Mouse (Mus musculus) ES-E14 (cell line): ENCODE measurements around the gene Gm20683. TPM values are rescaled to one million over a fixed set of nuclear protein-coding genes. Genes with fewer than 3 reads are reported as not detected.

Experiments used
- DNase-seq: peaks from one replicate; pipeline ENCODE4 v3.0.0-alpha.2; 2013; ENCODE audit warnings: low read depth, low spot score
- H3K27ac ChIP-seq: 2 replicates; pipeline ENCODE4 v1.5.1; 2012; ENCODE audit warnings: low read depth, mild to moderate bottlenecking, low read length, moderate library complexity, mixed read lengths; ENCODE audit not compliant: poor library complexity, insufficient read depth, severe bottlenecking
- H3K36me3 ChIP-seq: 2 replicates; pipeline ENCODE4 v1.6.1; 2012; ENCODE audit warnings: mild to moderate bottlenecking, low read length, moderate library complexity, mixed read lengths; ENCODE audit not compliant: control insufficient read depth, poor library complexity, insufficient read depth, severe bottlenecking
- H3K4me1 ChIP-seq, 2 experiments: fragments of 150-350 bp in 1 of 2; sonication (generic) in 1 of 2; 2 replicates each; pipeline ENCODE4 v1.6.1; 2012; ENCODE audit warnings: low read length in 2 of 2, mild to moderate bottlenecking in 1 of 2, mixed read lengths in 1 of 2; ENCODE audit not compliant: control insufficient read depth in 2 of 2, insufficient read depth in 2 of 2, poor library complexity in 1 of 2
- H3K4me3 ChIP-seq, 2 experiments: fragments of 150-350 bp in 1 of 2; sonication (generic) in 1 of 2; 2 replicates each; pipeline ENCODE4 v1.5.1; 2012; ENCODE audit warnings: low read length in 2 of 2, low read depth in 1 of 2, mild to moderate bottlenecking in 1 of 2, mixed read lengths in 1 of 2; ENCODE audit not compliant: insufficient read depth in 1 of 2, poor library complexity in 1 of 2, severe bottlenecking in 1 of 2
- H3K9ac ChIP-seq: 2 replicates; pipeline ENCODE4 v1.6.1; 2012; ENCODE audit warnings: low read depth, mild to moderate bottlenecking, low read length, mixed read lengths; ENCODE audit not compliant: poor library complexity, insufficient read depth, severe bottlenecking
- H3K9me3 ChIP-seq: fragments of 150-350 bp; sonication (generic); 2 replicates; pipeline ENCODE4 v1.6.1; 2012; ENCODE audit warnings: low read depth, mild to moderate bottlenecking, low read length; ENCODE audit not compliant: control insufficient read depth, insufficient read depth
- CHD2 ChIP-seq: IDR thresholded peaks from 2 replicates; pipeline ENCODE4 v1.6.1; 2014; ENCODE audit warnings: mild to moderate bottlenecking, low read depth, low read length, inconsistent platforms
- HCFC1 ChIP-seq: IDR thresholded peaks from 2 replicates; pipeline ENCODE4 v1.6.1; 2012; ENCODE audit warnings: low read length, inconsistent platforms, borderline replicate concordance; ENCODE audit not compliant: insufficient read depth
- MAFK ChIP-seq: IDR thresholded peaks from 2 replicates; pipeline ENCODE4 v1.6.1; 2014; ENCODE audit warnings: mild to moderate bottlenecking, low read depth, low read length, inconsistent platforms; ENCODE audit not compliant: insufficient read depth
- ZC3H11A ChIP-seq: IDR thresholded peaks from 2 replicates; pipeline ENCODE4 v1.6.1; 2012; ENCODE audit warnings: low read depth, mild to moderate bottlenecking, inconsistent platforms, low read length, borderline replicate concordance
- ZNF384 ChIP-seq: IDR thresholded peaks from 2 replicates; pipeline ENCODE4 v1.6.1; 2012; ENCODE audit warnings: low read depth, low read length, inconsistent platforms
- in situ Hi-C, 2 experiments: fragments of 600-800 bp; cut with MboI; formaldehyde crosslinking; loops; one replicate each; pipeline ENCODE4 v1.15.1; 2025; ENCODE audit warnings: low sequenced_read_pairs in 2 of 2, inconsistent platforms in 1 of 2; ENCODE audit not compliant: unreplicated experiment in 2 of 2
- total RNA-seq: library from RNA; depleted of rRNA; stranded (reverse); fragments of 300-350 nt; gene quantifications from 2 replicates; pipeline ENCODE4 v1.2.3, GENCODE M21; 2012

The Gm20683 gene
- total RNA-seq, 1 experiment: 2.0 TPM

GRCm38 (mm10) chr17:25813471-25813870 lies 28.1 kb downstream of the Gm20683 start:
- H3K4me3 ChIP-seq: no peak overlapping the region
- no peaks in the 10 kb centered on the region for H3K36me3 ChIP-seq
- H3K27ac ChIP-seq: no peak overlapping the region
- TF ChIP-seq CHD2: no peak
- TF ChIP-seq MAFK: no peak
- peak; percentile 57; the same call in 1 of the 2 replicates for TF ChIP-seq HCFC1
- no peak for TF ChIP-seq ZNF384
- DNase-seq: peak; percentile 87
- in situ Hi-C loops: no loop called here
- H3K9ac ChIP-seq: no peak overlapping the region
- peaks cover 2 to 7% of the 10 kb centered on the region in 2 experiments; a peak in 2 of 4 replicates for H3K4me1 ChIP-seq
- H3K9me3 ChIP-seq: no peaks in the 10 kb centered on the region

GRCm38 (mm10) chr17:25810890-25811289 lies 30.7 kb downstream of the Gm20683 start:
- TF ChIP-seq ZC3H11A (no peak), CHD2 (no peak), ZNF384 (no peak), HCFC1 (no peak), MAFK (no peak)
- Histone ChIP-seq H3K9me3 (no peaks in the 10 kb centered on the region), H3K36me3 (no peaks in the 10 kb centered on the region), H3K9ac (no peak overlapping the region), H3K4me3 (no peak overlapping the region), H3K27ac (no peak overlapping the region), H3K4me1 (peaks cover 0 to 5% of the 10 kb centered on the region in 2 experiments; a peak in 2 of 4 replicates)
- no peak for DNase-seq
- in situ Hi-C loops: no loop called here

DNA sequence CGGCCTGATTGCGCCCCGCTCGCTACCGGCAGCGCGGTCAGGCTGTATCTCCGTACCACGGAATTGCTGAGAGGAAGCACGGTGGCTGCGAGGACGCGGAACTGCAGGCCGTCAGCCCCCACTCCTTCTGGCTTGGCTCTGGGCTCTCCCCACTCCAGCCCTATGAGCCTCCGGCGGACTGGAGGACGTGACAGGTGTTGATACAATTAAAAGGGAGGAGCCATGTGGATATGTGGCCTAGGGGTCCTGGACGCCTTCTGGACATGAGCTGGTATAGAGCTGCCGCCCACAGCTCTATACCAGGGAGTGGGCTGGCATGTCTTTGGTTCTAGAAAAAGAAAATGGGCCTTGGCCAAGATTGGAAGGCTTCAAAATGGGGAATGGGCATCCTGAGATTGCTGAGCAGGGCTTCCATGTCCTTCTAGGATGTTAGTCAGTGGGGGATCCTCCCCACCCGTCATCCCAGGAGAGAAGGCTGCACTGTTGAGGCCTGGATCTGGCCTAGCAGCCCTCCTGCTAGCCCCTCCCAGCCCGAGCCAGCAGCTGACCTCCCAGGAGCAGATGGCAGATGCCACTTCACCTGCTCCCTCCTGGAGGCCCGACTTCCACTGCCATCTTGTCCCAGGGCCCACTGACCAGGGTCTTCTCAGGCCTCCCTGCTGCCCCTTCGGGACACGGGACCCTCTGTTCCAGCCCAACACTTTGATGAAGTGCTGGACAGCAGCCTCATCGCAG lies 31.8 kb downstream of the Gm20683 start:
- Histone ChIP-seq H3K27ac (no peak overlapping the region), H3K9me3 (no peaks in the 10 kb centered on the region), H3K4me1 (peaks cover 0 to 5% of the 10 kb centered on the region in 2 experiments; a peak in 2 of 4 replicates), H3K4me3 (peak overlapping the region; percentile 68 to 76), H3K9ac (peak overlapping the region; percentile 69), H3K36me3 (no peaks in the 10 kb centered on the region)
- no peak for DNase-seq
- in situ Hi-C loops: no loop called here
- TF ChIP-seq ZNF384: no peak
- no peak for TF ChIP-seq CHD2
- no peak for TF ChIP-seq MAFK
- TF ChIP-seq HCFC1: no peak
- TF ChIP-seq ZC3H11A: no peak

DNA sequence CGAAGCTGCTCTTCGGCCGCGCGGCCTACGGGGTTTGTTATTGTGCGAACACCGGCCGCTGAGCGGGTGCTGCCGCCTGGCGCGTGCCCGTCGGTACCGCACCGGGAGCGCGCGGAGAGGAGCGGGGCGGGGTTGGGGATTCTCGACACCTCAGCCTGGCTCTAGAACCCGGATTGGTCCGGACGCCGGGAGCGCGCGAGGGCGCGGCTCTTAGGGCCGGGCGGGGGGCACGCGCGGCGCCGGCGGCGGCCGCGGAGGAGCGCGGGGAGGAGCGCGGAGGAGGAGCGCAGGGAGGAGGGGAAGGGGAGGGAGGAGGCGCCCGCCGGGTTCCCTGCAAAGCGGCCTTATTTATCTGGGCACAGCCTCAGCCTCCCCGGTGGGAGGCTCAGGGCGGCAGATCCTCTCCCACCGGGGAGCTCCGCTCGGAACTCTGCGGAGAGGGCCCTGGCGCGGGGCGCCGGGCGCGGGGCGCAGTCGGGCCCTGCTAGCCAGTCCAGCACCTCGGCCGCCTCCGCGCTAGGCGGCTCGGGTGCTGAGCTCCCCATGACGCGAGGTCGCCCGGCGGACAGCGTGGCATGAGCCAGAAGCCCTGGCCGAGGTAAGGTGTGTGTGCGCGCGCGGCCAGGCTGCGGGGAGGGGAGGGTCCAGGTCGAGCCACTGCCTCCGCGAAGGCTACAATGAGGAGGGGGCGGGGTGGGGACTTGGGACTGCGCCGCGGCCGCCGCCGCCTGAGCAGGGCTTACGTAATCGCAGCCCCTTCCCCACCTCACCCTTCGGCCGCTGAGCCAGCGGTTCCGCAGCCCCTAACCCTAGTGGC lies 32.6 kb downstream of the Gm20683 start, which contains the start of gene Fbxl16:
TSS of gene Fbxl16 (plus strand) at position 297 of the 817 bp plus-strand sequence.
- TF ChIP-seq HCFC1 (no peak), MAFK (no peak), ZC3H11A (no peak), CHD2 (no peak), ZNF384 (no peak)
- Histone ChIP-seq H3K4me3 (peak within 1 kb of the TSS; percentile 68 to 76), H3K27ac (no peak within 1 kb of the TSS), H3K4me1 (peaks cover 0 to 5% of the 10 kb centered on the region in 2 experiments; a peak in 2 of 4 replicates), H3K9me3 (no peaks in the 10 kb centered on the region), H3K36me3 (no peaks in the 10 kb centered on the region), H3K9ac (peak within 1 kb of the TSS; percentile 69)
- DNase-seq: no peak
- in situ Hi-C loops: no loop called here
